Mouse (Mus musculus): ENCODE measurements at regions not wholly inside any gene's neighbourhood (a gene's known extent, or its start where the extent isn't known, plus 50 kb on each side); places are given as distances from the start of the nearest gene placed in this dataset.

DNA sequence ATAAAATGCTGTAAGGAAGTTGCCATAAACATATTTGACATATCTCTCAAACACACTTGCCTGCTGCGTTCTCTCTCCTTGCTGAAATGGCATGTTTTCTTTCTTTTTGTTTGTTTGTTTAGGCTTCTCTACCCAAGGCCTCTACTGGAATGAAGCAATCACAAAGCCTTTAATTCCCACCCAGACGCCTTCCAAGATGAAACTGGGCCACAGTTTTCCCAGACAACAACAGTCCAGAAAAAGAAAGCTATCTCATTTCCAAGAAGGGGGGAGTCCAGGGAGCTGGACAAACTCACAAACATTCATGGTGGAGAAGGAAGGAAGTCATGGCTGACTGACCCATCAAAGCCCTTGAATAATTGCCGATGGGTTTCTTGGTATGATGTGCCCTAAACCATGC lies 234.1 kb downstream of the Gm45692 start:
- no peak for DNase-seq (ENCODE audit: low spot score in 2 of 2)

DNA sequence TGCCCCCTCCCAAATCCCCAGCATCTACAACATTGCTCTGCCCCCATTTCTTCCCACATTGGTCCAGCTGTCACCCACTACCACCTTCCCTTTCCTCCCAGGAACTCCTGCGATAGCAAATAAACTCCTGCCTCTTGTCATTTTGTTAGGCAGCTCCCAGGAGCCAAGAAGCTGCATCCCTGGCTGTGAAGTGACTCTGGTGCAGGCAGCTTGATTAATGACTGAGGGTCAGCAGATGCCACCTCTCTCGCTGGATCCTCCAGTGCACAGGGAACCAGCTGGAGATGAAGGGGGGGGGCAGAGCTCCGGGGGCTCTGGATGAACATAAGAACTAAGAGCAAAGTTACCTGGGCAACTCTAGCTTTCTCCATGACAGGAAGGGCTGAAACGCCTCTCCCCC lies 235.2 kb downstream of the Gm45692 start:
- no peak for DNase-seq (ENCODE audit: low spot score in 2 of 2)

DNA sequence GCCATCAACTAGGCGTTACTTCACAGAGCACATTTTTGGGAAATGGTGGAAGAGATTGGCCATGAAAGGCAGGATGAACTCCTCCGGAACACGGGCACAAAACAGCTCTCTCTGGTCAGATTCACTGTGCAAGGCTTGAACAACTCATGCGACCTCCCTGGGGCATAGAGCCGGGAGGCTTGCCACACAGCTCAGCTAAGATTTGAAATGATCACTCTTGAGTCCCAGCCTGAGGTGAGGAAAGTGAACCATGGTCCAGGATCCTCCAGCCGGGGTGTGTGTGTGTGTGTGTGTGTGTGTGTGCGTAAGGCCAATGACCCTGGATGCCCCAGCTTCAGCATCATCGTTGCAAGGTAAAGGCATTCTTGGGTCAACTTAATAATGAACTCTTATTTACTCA lies 237.5 kb downstream of the Gm45692 start:
- no peak for DNase-seq (ENCODE audit: low spot score in 2 of 2)

GRCm38 (mm10) chr8:26358711-26359136 lies 239.4 kb downstream of the Gm45692 start:
- no peak for DNase-seq (ENCODE audit: low spot score in 2 of 2)

GRCm38 (mm10) chr8:26362366-26362765 lies 243.0 kb downstream of the Gm45692 start:
- DNase-seq (ENCODE audit: low spot score in 2 of 2) = no peak

- DNase-seq (ENCODE audit: low spot score in 2 of 2) = no peak
These were observed 244.3 kb downstream of the Gm45692 start for GRCm38 (mm10) chr8:26363616-26364015.

- no peak for DNase-seq (ENCODE audit: low spot score in 2 of 2)
These were observed 245.3 kb downstream of the Gm45692 start for GRCm38 (mm10) chr8:26364637-26365036.

- peak in 1 of 2 experiments; percentile 35 for DNase-seq (ENCODE audit: low spot score in 2 of 2)
These were observed 261.3 kb downstream of the Gm45692 start for GRCm38 (mm10) chr8:26380668-26381067.

DNA sequence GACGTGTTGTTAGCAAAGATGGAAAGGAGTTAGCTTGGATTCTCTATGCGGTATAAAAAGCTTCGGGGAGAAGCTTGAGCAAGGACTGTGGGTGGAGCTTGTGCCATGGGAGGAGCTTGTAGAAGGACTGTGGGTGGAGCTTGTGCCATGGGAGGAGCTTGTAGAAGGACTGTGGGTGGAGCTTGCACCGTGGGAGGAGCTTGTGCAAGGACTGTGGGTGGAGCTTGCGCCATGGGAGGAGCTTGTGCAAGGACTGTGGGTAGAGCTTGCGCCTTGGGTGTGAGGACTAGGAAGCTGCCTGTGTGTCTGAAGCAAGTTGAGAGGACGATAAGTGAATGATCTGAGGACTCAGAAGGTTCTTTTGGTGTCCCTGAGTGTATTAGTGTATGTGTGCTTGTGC lies 263.1 kb downstream of the Gm45692 start:
- DNase-seq (ENCODE audit: low spot score in 2 of 2) = no peak

DNA sequence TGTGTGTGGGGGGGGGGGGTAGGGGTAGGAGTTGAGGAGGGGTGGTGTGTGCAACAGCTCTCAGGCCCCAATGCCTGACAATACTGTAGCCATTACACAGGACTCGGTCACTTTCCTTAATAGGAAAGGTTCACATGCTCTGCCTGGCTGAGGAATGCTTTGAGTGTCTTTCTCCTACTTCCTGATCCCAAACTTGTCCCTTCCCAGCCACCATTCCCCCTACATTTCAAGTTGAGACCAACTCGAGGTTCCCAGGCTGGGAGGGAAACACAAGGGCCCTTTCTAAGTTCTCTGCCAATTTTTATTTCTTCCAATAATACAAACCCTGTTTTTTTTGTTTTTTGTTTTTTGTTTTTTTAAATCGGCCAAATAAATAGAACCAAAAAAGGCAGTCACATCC lies 264.6 kb downstream of the Gm45692 start:
- DNase-seq (ENCODE audit: low spot score in 2 of 2) = no peak

DNA sequence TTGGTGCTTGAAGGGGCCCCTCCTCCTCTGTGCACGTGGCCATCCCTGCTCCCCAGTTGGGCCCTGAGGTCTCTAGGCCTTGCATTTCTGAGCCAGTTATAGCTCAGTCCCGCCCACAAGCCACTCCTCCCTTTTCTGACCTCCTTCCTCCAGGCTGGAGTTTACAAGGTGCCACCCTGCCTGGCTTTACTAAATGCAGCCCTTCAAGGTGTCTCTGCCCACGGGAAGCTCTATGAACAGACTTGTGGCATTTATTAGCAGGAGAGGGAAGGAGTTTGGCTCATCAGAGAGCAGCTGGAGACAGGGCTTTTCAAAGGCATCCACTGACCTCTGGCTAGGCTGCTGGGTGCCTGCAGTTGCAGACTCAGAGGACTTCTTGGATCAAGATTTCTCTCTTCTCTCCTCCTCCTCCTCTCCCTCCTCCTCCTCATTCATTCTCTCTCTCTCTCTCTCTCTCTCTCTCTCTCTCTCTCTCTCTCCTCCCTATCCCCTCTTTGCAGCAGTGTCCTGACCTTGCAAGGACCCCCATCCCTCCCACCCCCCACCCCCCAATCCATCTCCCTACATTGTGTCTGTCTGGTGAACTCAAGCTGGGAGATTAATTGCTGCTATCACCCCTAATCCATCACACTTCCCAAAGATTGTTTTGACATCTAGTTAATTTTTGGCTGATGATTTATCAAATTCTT lies 265.1 kb downstream of the Gm45692 start:
- no peak for DNase-seq (ENCODE audit: low spot score in 2 of 2)

- no peak for DNase-seq (ENCODE audit: low spot score in 2 of 2)
These were observed 265.6 kb downstream of the Gm45692 start for GRCm38 (mm10) chr8:26384994-26385345.

DNA sequence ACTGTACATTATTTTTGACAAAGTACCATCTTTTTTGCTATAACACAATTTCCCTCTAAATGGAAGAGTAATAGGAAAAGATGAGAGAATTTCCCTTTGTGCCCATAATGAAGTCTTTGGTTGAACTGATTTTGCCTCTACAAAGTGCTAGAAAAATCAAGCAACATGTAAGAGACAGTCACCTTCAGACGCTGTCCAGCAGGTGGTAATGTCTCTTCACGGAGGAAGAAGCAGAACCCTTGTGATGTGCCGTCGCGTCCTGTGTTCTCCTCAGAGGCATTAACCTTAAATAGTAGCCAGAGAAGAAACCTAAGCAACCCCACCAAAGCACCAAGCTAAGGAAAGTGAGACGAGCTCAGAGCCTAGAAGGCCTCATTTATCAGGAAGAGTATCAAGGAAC lies 275.7 kb downstream of the Gm45692 start:
- no peak for DNase-seq (ENCODE audit: low spot score in 2 of 2)

- DNase-seq (ENCODE audit: low spot score in 2 of 2) = no peak
These were observed 300.7 kb downstream of the Gm45692 start for GRCm38 (mm10) chr8:26420002-26420401.

DNA sequence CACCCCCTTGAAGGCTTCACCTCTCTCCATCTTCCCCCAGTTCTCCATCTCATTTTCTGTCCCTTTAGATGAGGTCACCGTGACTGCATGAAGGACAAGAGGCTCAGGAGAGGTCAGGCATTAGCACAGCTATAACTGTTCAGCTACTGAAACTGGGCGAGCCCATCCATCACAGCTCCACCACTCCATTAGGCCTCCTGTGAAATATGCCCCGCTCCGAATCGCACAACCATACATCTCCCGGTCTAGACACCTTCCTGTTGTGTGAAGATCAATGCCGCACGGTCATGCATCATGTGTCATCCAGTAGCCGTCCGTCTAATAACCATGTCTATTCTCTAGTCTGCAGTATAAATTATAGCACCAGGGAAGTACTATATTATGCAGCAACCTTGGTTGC lies 301.2 kb downstream of the Gm45692 start:
- DNase-seq (ENCODE audit: low spot score in 2 of 2) = no peak

GRCm38 (mm10) chr8:26427311-26427710 lies 308.0 kb downstream of the Gm45692 start:
- no peak for DNase-seq (ENCODE audit: low spot score in 2 of 2)

DNA sequence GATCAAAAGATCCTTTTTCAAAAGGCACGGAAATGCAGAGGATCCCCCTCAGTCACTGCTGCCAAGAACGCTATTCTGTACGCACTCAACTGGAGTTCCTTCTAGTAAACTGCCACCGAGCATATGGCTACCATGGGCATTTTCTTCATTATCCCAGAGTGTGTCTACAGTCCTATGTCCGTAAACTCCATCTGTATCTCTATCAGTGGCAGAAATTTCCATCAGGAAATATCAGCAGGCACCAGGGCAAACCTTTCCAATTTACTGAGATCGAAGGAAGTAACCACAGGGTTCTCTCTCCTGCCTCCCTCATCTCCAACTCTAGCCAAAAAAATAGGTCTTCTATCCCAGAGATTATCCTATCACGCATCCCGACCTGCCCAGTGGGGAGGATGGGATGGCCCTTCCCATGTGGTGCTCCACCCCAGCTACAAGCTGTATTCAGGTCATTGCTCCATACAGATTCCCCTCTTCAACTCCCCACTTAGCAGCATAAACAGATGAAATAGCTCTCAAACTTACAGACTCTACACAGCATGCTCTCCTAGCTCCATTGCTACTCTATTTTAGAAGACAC lies 310.5 kb downstream of the Gm45692 start:
- no peak for DNase-seq (ENCODE audit: low spot score in 2 of 2)

DNA sequence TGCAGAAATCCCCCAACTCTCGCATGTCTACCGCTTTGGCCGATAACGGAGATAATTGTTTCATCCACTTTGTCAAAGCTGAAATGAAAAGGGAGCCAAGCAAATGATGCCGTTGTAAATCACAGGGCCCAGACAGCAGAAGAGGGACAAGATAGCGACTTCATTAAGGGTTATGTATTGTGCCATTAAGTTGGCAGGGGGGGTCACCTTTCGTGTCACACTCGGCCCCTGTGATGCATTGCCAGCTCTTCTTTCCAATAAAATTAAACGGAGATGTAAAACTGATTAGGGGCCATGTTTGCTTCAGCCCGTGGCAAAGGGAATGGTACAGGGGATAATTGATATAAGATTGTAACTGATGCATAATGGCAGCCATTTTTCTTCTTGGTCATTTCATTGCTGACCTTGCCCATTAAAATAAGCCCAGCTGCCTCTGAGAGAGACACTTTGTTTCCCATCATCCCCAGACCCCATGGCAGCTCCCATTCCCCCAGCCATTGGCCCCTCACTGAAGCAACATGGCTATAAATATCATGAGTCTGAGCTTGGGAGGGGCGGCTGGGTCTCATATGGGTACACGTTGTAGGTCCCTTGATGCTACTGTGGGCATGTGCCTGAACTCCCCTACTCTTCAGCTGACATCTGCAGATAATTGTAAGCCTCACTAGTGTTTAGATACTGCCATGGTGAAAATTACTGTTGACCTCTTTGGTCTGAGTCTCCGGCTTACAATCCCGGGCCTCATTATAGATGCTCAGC lies 313.0 kb downstream of the Gm45692 start:
- DNase-seq (ENCODE audit: low spot score in 2 of 2) = no peak

GRCm38 (mm10) chr8:26436236-26436635 lies 316.9 kb downstream of the Gm45692 start:
- no peak for DNase-seq (ENCODE audit: low spot score in 2 of 2)

GRCm38 (mm10) chr8:26437571-26437970 lies 318.2 kb downstream of the Gm45692 start:
- no peak for DNase-seq (ENCODE audit: low spot score in 2 of 2)

GRCm38 (mm10) chr8:26438246-26438862 lies 319.0 kb downstream of the Gm45692 start:
- no peak for DNase-seq (ENCODE audit: low spot score in 2 of 2)

GRCm38 (mm10) chr8:26438877-26439276 lies 319.5 kb downstream of the Gm45692 start:
- DNase-seq (ENCODE audit: low spot score in 2 of 2) = no peak
